Mouse (Mus musculus) ES-Bruce4 (cell line): ENCODE results near the gene Rasa2.

Source experiments
- CTCF ChIP-seq: IDR thresholded peaks from one replicate; pipeline ENCODE4 v1.8.1; 2011; ENCODE audit warnings: low read depth, low read length
- EP300 ChIP-seq: IDR thresholded peaks from 2 replicates; pipeline ENCODE4 v1.6.1; 2011; ENCODE audit warnings: low read depth, low read length; ENCODE audit not compliant: insufficient read depth
- POLR2A ChIP-seq: IDR thresholded peaks from one replicate; pipeline ENCODE4 v1.8.1; 2011; ENCODE audit warnings: low read length; ENCODE audit not compliant: insufficient read depth

- TF ChIP-seq POLR2A (no peak), CTCF (no peak), EP300 (no peak)
These were observed 53.7 kb downstream of the Rasa2 start for GRCm38 (mm10) chr9:96577674-96578073.
